Mouse (Mus musculus) MN1 (cell line): Measurements from ENCODE around the gene Vmn1r191.
"Not testable (repeated sequence)": the region's sequence is repeated elsewhere in the genome, so short reads cannot be mapped to it uniquely, and the experiment has no call there.

Source experiments
- DNase-seq: peaks from one replicate; pipeline ENCODE4 v3.0.0-alpha.2; 2016; ENCODE audit warnings: low spot score

Gene Vmn1r191

GRCm38 (mm10) chr13:22183869-22184268 lies at the start of gene Vmn1r191:
Vmn1r191 (minus strand) TSS chr13:22183969.
- DNase-seq, result no peak

- not testable (repeated sequence) for DNase-seq
These were observed 39.3 kb upstream of the Vmn1r191 start, which contains the start of gene Vmn1r193 for GRCm38 (mm10) chr13:22223060-22223459. Vmn1r193 (minus strand) TSS chr13:22223160.

GRCm38 (mm10) chr13:22192756-22193155 lies 9.0 kb upstream of the Vmn1r191 start:
- not testable (repeated sequence) for DNase-seq

GRCm38 (mm10) chr13:22191041-22191440 lies 7.3 kb upstream of the Vmn1r191 start, which contains the start of gene Vmn1r192:
Vmn1r192 (minus strand) TSS chr13:22191141.
- no peak for DNase-seq

- DNase-seq, result no peak
These were observed 6.6 kb upstream of the Vmn1r191 start for GRCm38 (mm10) chr13:22190385-22190784.

GRCm38 (mm10) chr13:22189313-22189712 lies 5.5 kb upstream of the Vmn1r191 start:
- no peak for DNase-seq

GRCm38 (mm10) chr13:22168416-22168815 lies 15.4 kb downstream of the Vmn1r191 start:
- DNase-seq, result no peak

- DNase-seq, result not testable (repeated sequence)
These were observed 47.1 kb downstream of the Vmn1r191 start for GRCm38 (mm10) chr13:22136495-22137293.
